Mouse (Mus musculus) neutrophil, adult 5-6 weeks (primary cell): ENCODE data around the gene Spata31d1a. TPM values are rescaled to one million over a fixed set of nuclear protein-coding genes. Genes with fewer than 3 reads are reported as not detected.
"Not testable (repeated sequence)": the region's sequence is repeated elsewhere in the genome, so short reads cannot be mapped to it uniquely, and the experiment has no call there.

Source experiments
- ATAC-seq: fragments of 151-379, 151-347 bp; 2 replicates; pipeline ENCODE4 v1.8.0; 2017; ENCODE audit warnings: mild to moderate bottlenecking, moderate TSS enrichment; ENCODE audit not compliant: insufficient number of reproducible peaks, poor library complexity, low FRiP score, severe bottlenecking; ENCODE audit errors: extremely low read depth
- total RNA-seq: library from RNA; stranded (forward); fragments of 200-1000 nt; gene quantifications from 2 replicates; pipeline ENCODE4 v1.2.3, GENCODE M21; 2017

Gene Spata31d1a
- total RNA-seq, 1 experiment from 2014 or later, result not detected

GRCm38 (mm10) chr13:59711984-59712383 lies 1.9 kb upstream of the Spata31d1a start, which contains the start of gene Spata31d1b:
TSS of gene Spata31d1b (plus strand) at chr13:59712284.
- ATAC-seq, result not testable (repeated sequence)

DNA sequence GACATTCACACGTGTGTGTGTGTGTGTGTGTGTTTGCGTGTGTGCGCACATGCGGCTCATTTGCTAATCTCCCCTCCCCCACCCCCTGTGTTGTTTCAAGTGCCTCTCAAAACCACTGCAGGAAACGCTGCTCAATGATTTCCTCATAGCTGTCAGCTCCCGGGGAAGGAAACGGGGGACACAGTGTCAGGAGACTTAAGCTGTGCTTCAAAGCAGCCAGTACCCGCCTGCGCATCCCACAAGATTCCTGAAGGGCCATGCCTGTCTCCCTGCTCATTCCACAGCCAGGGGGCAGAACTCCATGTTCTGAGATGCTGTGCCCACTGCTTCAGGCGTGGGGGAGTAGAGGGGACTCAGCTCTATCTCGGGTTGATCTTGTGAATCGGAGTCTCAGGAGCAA lies 5.6 kb downstream of the Spata31d1a start:
- no peak for ATAC-seq

DNA sequence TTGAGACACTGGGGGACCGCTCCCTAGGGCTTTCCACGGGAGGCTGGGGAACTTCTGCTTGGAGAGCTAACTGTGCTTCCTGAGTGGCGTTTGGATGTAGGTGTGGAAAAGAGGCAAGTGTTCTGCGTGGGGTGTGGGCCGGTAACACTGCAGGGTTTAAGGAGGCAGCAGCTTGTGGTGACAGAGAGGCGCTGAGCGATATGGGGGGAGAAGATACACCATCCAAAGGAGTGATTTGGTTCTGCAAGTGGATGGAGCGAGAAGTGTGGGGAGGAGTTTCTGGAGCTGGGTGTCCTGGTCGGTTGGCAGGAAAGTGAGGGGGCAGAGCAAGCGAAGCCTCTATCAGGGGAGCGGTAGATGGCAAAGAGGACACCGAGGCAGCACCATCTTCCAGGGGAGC lies 6.6 kb downstream of the Spata31d1a start:
- no peak for ATAC-seq

- ATAC-seq, result not testable (repeated sequence)
Observed at GRCm38 (mm10) chr13:59700137-59700536, 10.0 kb downstream of the Spata31d1a start.

GRCm38 (mm10) chr13:59699131-59699530 lies 11.0 kb downstream of the Spata31d1a start:
- ATAC-seq, result no peak

GRCm38 (mm10) chr13:59695781-59696180 lies 14.3 kb downstream of the Spata31d1a start:
- no peak for ATAC-seq

- no peak for ATAC-seq
Observed at GRCm38 (mm10) chr13:59694008-59694407, 16.1 kb downstream of the Spata31d1a start, which contains the start of gene 4921517D22Rik. TSS of gene 4921517D22Rik (minus strand) at chr13:59694108.

DNA sequence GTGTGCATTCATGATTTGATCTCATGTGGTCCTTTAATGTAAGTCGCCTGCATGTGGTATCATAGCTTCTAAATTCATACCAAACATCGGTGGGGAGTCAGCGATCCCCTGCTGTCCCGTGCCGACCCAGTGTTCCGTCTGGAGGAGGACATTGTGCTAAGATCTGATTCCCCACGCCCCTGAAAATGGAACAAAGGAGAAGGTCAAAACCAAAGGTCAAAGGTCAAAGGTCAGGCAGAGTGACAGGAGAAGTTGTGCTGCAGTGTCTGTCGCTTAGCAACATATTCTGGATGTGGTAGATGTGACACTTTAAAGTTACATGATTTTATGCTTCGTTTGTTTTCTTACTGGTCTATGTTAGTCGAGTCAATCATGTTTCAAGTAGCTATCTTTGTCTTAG lies 18.7 kb downstream of the Spata31d1a start:
- no peak for ATAC-seq

GRCm38 (mm10) chr13:59690576-59690975 lies 19.6 kb downstream of the Spata31d1a start:
- no peak for ATAC-seq

GRCm38 (mm10) chr13:59689843-59690242 lies 20.3 kb downstream of the Spata31d1a start:
- ATAC-seq, result no peak

GRCm38 (mm10) chr13:59689313-59689712 lies 20.8 kb downstream of the Spata31d1a start:
- no peak for ATAC-seq

GRCm38 (mm10) chr13:59688338-59688770 lies 21.8 kb downstream of the Spata31d1a start:
- ATAC-seq, result no peak

- ATAC-seq, result no peak
Observed at GRCm38 (mm10) chr13:59685236-59685635, 24.9 kb downstream of the Spata31d1a start.

GRCm38 (mm10) chr13:59682629-59683028 lies 27.5 kb downstream of the Spata31d1a start:
- no peak for ATAC-seq

DNA sequence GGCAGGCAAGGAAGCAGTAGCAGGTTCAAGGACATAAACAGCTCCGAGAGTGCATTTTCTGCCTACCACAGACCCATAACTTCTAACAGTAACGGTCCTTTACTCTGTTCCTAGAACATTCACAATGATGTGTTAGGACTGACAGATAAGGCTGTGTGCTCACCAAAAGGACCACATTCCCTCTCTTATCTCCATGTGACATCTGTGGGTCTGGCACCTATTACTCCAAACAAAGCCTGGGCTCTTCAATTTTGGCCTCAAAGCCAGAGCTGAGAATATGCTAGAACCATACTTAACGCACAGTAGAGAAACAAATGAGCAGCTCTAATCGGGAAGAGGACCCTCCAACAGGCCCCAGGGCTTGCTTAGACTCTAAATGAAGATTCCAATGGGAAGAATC lies 30.2 kb downstream of the Spata31d1a start:
- no peak for ATAC-seq

- ATAC-seq, result no peak
Observed at GRCm38 (mm10) chr13:59679306-59679705, 30.8 kb downstream of the Spata31d1a start.

- peak; percentile 61; the same call in 1 of the 2 replicates for ATAC-seq
Observed at GRCm38 (mm10) chr13:59676316-59677229, 33.6 kb downstream of the Spata31d1a start.

DNA sequence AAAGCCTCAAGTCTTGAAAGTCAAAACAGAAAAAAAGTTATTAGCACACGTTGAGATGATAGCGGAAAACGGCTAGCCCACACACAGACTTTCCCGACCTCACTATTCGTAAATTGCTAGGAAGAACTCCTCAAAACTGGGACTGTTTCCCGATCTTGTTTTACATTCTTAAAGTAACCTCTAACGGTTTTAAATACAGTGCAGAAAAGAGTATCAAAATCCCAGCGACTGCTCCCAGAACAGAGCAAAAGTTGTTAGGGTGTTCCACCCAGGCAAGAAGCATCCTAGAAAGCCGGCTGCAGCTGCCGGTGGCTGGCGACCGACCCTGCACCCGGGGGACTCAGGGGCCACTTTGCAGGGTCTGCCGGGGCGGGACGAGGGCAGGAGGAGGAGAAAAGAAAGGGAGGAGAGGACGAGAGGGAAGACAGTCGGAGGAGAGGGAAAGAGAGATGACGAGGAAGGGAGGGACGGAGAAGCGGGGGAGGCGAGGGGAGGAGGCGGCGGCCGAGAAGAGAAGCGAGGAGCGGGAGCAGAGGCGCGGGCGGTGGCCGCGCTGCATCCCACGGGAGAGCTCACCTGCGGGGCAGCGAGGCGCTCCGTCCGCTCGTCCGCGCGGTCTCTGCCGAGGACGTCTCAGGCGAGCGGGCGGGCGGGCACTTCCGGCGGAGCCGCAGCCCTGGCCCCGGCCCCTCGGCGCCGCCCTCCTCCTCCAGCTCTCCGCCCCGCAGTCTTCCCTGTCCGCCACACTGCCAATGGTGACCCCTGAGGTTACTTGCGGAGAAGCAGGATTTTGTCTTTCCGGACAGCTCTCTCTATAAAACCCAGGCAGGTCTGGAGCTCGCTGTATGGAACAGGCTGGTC lies 34.7 kb downstream of the Spata31d1a start, which contains the start of gene Golm1:
Gene Golm1, minus strand, starts transcription at position 661 of the 861 bp plus-strand sequence.
- peak; percentile 21; the same call in 1 of the 2 replicates for ATAC-seq

GRCm38 (mm10) chr13:59674761-59675150 lies 35.4 kb downstream of the Spata31d1a start:
- ATAC-seq, result no peak
